Mouse (Mus musculus): Measurements from ENCODE around the gene Podnl1.

Gene Podnl1

DNA sequence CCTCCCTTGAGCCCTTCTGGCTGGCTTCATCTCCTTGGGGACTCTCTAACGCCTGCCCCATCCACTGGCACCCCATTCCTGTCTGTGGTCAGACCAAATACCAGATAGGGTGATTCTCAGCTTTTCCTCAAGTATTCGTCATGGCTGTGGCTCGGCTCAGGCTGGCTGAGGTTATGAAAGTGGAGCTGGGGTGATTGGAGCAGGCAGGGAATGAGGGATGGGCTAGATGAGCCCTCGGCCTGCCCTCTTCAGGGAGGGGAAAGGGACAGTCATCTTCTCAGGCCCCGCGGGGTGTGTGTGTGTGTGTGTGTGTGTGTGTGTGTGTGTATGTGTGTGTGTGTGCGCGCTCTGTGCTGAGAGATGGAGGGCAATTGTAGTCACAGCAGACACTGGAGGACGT is at the start of gene Podnl1:
Gene Podnl1, plus strand, starts transcription at position 334 of the 400 bp plus-strand sequence.
- no peak for DNase-seq

GRCm38 (mm10) chr8:84076412-84076811 is 49.4 kb upstream of the Podnl1 start:
- DNase-seq = no peak

DNA sequence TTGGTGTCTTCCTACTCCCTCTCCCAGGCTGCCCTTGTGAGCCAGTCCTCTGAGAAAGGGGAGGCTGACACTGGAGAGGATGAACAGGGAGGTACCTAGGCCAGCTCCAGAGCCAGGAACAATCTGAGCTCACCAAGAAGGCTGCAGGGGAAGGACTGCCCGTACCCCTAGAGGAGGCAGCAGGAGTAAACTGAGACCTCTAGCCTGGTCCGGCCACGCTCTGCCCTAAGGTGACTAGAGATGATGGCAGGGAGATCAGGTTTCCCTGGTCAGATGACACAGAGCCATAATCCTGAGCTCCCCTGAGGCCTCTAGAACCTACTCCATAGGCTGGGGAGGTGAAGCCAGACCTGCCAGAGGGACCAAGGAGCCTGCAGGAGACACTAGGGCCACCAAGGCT is 48.9 kb upstream of the Podnl1 start:
- no peak for DNase-seq

GRCm38 (mm10) chr8:84079206-84079605 is 46.6 kb upstream of the Podnl1 start:
- DNase-seq = no peak

DNA sequence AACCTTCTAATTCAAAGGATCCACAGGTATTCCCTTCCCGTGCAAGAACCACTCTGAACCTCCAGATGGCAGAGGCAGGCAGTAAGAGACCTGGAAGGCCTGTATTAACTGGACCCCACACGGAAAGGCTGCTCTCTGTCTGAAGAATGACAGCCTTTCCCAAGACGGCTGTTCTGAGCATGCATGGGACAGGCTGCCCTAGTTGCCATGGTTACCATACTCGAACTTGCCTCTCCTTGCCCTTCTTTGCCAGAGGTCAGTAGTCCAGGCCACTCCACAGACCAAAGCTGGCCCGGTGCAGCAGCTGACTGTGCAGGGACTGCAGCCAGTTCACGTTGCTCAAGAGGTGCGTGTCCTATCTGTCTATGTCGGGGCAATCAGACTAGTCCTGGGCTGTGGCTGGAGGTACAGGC is 42.0 kb upstream of the Podnl1 start:
- no peak for DNase-seq

- DNase-seq = no peak
These were observed 41.3 kb upstream of the Podnl1 start for GRCm38 (mm10) chr8:84084341-84085115.

DNA sequence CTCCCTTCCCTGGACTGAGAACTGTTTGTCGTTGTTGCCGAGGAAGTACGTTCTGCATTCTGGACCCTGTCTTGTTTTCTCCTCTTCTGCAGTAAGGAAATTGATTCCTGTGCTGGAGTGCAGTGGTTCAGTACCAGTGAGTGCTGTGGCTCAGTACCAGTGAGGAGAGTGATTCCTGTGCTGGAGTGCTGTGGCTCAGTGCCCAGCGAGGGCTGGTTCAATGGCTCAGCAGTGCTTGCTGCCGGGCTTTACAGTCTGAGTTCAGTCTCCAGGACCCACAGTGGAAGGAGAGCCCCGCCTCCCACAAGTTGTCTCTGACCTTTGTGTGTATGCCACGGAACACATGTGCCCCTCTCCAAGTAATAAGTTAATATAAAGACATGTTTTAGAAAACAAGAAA is 38.6 kb upstream of the Podnl1 start:
- DNase-seq = no peak

- DNase-seq = peak; percentile 45
These were observed 38.0 kb upstream of the Podnl1 start for GRCm38 (mm10) chr8:84087821-84088220.

DNA sequence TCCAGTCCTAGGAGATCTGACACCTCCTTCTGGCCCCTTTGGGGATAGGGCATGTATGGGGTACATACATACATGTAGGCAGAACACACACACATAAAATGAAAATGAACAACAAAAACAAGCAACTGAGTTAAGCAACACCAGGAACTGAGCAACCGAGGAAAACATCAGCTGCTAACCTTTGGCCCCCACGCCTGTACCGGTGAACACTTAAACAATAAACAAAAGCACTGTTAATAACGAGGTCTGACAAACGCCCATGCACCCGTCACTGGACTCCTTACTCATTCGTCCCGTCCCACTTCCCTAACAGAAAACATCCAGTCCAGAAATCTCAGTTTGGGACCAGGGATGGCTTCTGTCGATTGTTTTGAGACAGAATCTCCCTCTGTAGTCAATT is 36.5 kb upstream of the Podnl1 start:
- DNase-seq = no peak

- DNase-seq = no peak
These were observed 35.2 kb upstream of the Podnl1 start for GRCm38 (mm10) chr8:84090585-84090984.

GRCm38 (mm10) chr8:84096061-84096460 is 29.7 kb upstream of the Podnl1 start:
- no peak for DNase-seq

DNA sequence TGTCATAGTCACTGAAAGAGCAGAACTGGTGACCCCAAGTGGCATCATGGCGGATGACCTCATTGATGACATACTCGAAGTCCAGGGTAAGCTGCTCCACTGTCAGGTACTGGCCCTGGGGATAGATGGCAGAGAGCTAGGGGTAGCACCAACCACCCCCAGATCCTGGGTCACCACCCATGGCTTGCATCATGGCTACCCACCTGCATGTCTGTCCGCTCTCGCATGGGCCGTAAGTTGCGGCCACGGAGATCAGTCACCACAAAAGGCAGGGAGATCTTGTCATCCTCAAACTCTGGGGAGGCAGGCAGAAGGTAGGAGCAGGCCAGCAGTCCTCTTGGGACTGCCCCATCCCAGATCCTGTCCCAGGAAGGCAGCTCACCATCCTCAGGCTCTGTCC is 27.4 kb upstream of the Podnl1 start:
- DNase-seq = no peak

- no peak for DNase-seq
These were observed 24.1 kb upstream of the Podnl1 start for GRCm38 (mm10) chr8:84101476-84102270.

- no peak for DNase-seq
These were observed 22.2 kb upstream of the Podnl1 start for GRCm38 (mm10) chr8:84103601-84104000.

DNA sequence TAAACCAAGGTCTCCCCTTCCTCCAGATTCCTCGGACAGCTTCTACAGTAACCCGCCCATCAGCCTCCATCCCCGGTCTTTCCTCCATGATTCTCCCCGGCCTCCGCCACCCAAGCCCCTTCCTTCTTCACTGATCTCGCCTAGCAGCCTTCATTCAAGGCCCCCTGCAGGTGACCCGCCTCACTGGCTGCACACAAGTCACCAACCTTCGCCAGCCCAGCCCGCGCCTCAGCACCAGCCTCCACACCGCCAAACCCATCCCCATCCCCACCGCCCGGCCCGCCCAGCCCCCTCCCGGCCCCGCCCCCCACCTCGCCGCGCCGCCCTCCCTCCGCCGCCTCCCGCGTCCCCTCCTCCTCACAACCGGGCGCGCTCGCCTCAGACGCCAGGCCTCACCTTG is 21.6 kb upstream of the Podnl1 start:
- DNase-seq = peak; percentile 28

GRCm38 (mm10) chr8:84104697-84105609 is 20.8 kb upstream of the Podnl1 start, which contains the start of gene Dcaf15:
Gene Dcaf15 (minus strand): TSS chr8:84104768.
- peak; percentile 99 for DNase-seq

GRCm38 (mm10) chr8:84105676-84106075 is 20.1 kb upstream of the Podnl1 start:
- no peak for DNase-seq

DNA sequence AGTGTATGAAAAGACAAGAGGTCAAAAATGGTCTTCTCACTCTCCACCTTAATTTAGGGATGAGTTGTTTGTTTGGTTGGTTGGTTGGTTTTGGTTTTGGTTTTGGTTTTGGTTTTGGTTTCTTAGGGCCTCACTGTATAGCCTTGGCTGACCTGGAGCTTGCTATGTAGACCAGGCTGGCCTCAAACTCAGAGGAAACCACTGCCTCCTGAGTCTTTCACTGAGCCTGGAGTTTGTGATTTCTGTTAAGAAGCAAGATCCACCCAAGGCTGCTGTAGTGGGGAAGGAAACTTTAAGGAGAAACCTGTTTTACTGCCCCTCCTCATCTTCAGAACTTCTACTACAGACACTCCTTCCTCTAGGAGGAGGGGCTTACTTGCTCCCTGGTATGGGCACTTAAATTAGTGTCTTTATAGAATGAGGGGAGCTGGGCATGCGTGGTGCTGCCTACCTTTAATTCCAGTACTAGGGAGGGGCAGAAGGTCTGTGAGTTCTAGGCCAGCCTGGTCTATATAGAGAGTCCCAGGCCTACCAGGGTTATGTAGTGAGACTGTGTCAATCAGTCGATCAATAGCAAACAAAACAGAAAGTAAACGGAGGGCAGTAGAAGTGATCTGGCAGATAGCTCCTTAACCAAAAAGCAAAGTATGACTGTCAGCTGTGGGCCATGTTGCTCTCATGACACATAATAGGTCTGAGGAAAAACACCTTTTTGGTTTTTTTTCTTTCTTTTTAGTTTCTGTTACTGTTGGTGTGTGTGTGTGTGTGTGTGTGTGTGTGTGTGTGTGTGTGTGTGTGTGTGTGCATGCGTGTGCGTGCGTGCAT is 19.4 kb upstream of the Podnl1 start:
- DNase-seq = no peak

DNA sequence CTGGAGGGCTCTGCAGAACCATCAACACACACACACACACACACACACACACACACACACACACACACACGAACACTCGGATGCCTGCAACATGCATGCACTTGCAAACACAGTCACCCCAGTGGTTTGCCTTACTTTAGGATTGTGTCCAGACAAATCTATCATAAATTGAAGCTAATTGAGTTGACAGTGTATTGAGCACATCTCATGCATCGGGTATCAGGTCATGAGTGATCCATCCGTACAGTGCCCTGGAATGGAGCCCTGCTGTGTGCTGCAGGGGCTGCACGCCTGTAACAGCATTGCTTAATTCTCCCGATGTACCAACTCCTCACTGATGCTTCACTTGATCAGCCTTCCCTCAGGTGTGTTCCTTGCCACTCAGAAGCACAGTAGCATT is 10.1 kb upstream of the Podnl1 start:
- DNase-seq = no peak

DNA sequence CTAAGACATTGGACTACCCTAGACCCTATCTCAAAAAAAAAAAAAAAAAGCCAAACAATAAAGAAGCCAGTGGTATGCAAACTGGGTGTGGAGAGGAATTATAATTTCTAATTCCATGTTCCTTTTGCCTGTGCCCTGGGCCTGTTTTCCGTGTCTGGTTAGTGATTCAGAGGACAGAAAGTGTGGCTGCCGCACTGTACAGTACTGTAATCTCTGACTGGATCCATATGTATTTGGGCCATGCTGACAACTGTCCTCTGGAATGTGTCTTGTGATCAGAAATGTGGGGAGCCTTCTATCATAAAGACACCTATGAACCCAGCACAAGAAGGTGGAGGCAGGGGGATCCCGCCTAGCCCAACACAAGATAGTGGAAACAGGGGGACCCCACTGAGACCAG is 3.6 kb upstream of the Podnl1 start:
- DNase-seq = no peak

DNA sequence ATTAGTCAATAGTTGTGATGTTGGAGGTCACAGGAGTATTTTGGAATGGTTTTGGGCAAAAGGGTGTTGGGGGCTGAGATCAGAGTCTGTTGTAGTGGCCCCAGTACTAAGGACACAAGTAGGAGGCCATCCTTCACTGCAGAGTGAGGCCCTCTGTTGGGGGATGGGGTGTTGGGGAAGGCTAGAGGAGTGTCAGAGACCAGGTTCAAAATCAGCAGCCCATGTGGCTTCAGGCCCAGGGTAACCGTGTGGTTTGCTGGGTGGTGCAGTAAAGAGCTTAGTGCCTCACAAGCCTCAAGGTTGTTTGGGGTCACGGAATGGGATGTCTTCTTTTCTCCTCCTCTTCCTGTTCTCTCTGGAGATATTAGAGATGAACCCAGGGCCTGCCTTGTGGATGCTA is 953 bp downstream of the Podnl1 start:
- no peak for DNase-seq

All from right cerebral cortex, adult 18-20 months (tissue).